Mouse (Mus musculus) ES-Bruce4 (cell line): ENCODE data around the gene Zbp1. TPM values are rescaled to one million over a fixed set of nuclear protein-coding genes. Genes with fewer than 3 reads are reported as not detected.

Experiments used
- H3K27ac ChIP-seq: 2 replicates; pipeline ENCODE4 v1.5.1; 2012; ENCODE audit warnings: low read length, inconsistent platforms; ENCODE audit not compliant: insufficient read depth
- H3K27me3 ChIP-seq: 2 replicates; pipeline ENCODE4 v1.6.1; 2012; ENCODE audit warnings: mild to moderate bottlenecking, low read length, inconsistent platforms; ENCODE audit not compliant: control insufficient read depth, poor library complexity, insufficient read depth, severe bottlenecking
- H3K36me3 ChIP-seq: 2 replicates; pipeline ENCODE4 v1.6.1; 2012; ENCODE audit warnings: inconsistent platforms, mild to moderate bottlenecking, low read length, moderate library complexity; ENCODE audit not compliant: control insufficient read depth, poor library complexity, insufficient read depth, severe bottlenecking
- H3K4me1 ChIP-seq: one replicate; pipeline ENCODE4 v1.8.1; 2011; ENCODE audit warnings: low read length; ENCODE audit not compliant: control insufficient read depth, insufficient read depth
- H3K4me3 ChIP-seq: 2 replicates; pipeline ENCODE4 v1.5.1; 2011; ENCODE audit warnings: low read depth, mild to moderate bottlenecking, low read length
- H3K9ac ChIP-seq: 2 replicates; pipeline ENCODE4 v1.6.1; 2012; ENCODE audit warnings: low read depth, mild to moderate bottlenecking, inconsistent platforms; ENCODE audit not compliant: poor library complexity, severe bottlenecking
- H3K9me3 ChIP-seq: replicated peaks from 2 replicates; pipeline ENCODE4 v1.6.1; 2012; ENCODE audit warnings: mild to moderate bottlenecking, low read length, inconsistent platforms; ENCODE audit not compliant: control insufficient read depth, poor library complexity, insufficient read depth, severe bottlenecking
- CTCF ChIP-seq: IDR thresholded peaks from one replicate; pipeline ENCODE4 v1.8.1; 2011; ENCODE audit warnings: low read depth, low read length
- EP300 ChIP-seq: IDR thresholded peaks from 2 replicates; pipeline ENCODE4 v1.6.1; 2011; ENCODE audit warnings: low read depth, low read length; ENCODE audit not compliant: insufficient read depth
- POLR2A ChIP-seq: IDR thresholded peaks from one replicate; pipeline ENCODE4 v1.8.1; 2011; ENCODE audit warnings: low read length; ENCODE audit not compliant: insufficient read depth
- polyA plus RNA-seq: library from polyadenylated mRNA; stranded (reverse); fragments of >200 nt; gene quantifications from 2 replicates; pipeline ENCODE4 v1.2.4, GENCODE M21; 2011; ENCODE audit warnings: low read depth; ENCODE audit not compliant: missing spikeins, insufficient read depth, insufficient read length

The Zbp1 gene
- polyA plus RNA-seq, 1 experiment = 6.8 TPM

- no peaks in the 10 kb centered on the region for H3K36me3 ChIP-seq
- no peak overlapping the region for H3K4me3 ChIP-seq
- H3K9me3 ChIP-seq = no peaks in the 10 kb centered on the region
- no peak overlapping the region for H3K27ac ChIP-seq
- TF ChIP-seq POLR2A = no peak
- no peak for TF ChIP-seq CTCF
- no peak for TF ChIP-seq EP300
- no peak overlapping the region for H3K9ac ChIP-seq
- no peaks in the 10 kb centered on the region for H3K27me3 ChIP-seq
- peaks cover 13% of the 10 kb centered on the region for H3K4me1 ChIP-seq
Observed at GRCm38 (mm10) chr2:173243616-173244015, 24.9 kb upstream of the Zbp1 start.

- H3K27ac ChIP-seq = no peak overlapping the region
- H3K4me3 ChIP-seq = no peak overlapping the region
- H3K4me1 ChIP-seq = peaks cover 16% of the 10 kb centered on the region
- H3K36me3 ChIP-seq = no peaks in the 10 kb centered on the region
- TF ChIP-seq EP300 = no peak
- TF ChIP-seq POLR2A = no peak
- peak; percentile 5 for TF ChIP-seq CTCF
- H3K9me3 ChIP-seq = no peaks in the 10 kb centered on the region
- H3K27me3 ChIP-seq = no peaks in the 10 kb centered on the region
- no peak overlapping the region for H3K9ac ChIP-seq
Observed at GRCm38 (mm10) chr2:173242874-173243273, 24.2 kb upstream of the Zbp1 start.

DNA sequence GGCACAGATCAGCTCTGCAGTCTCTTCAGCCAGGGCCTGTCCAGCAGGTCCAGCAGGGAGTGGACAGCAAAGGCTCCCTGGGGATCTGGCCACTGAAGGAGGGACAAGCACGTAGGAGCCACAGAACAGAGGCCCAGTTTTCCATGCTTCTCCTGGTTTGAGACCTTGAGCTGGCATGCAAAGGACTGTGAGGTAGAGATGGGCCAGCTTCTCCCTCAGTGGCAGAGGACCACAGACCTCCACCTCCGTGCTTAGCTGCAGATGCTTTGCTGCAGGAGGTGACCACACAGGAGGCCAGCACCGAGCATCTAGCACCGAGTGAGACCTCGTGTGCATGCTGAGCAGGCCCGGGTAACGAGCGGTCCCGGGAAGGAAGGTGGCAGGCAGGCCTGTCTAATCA lies 22.0 kb upstream of the Zbp1 start:
- no peaks in the 10 kb centered on the region for H3K27me3 ChIP-seq
- no peaks in the 10 kb centered on the region for H3K36me3 ChIP-seq
- peaks cover 25% of the 10 kb centered on the region for H3K4me1 ChIP-seq
- H3K4me3 ChIP-seq = no peak overlapping the region
- H3K9ac ChIP-seq = no peak overlapping the region
- H3K9me3 ChIP-seq = no peaks in the 10 kb centered on the region
- TF ChIP-seq CTCF (no peak), EP300 (no peak)
- H3K27ac ChIP-seq = no peak overlapping the region

DNA sequence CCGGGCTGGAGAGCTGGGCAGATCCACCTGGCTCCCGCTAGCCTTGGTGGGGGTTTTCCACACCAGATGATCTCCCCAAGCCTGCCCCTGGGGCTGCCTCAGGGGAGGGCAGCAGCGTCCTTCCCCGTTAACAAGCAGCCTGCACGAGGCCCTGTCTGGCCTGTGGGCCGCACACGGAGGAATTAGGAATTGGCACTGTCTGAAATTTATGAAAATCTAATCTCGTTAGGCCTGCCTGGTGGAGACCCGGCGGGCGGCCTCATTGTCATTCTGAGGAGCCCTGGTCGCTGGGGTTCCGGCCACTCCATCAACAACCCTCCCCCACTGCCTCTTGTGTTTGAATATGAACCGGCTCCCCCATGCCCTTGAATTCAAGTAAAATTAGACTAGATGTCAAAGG lies 19.8 kb upstream of the Zbp1 start:
- TF ChIP-seq CTCF (no peak), POLR2A (no peak), EP300 (peak; percentile 80)
- no peaks in the 10 kb centered on the region for H3K9me3 ChIP-seq
- peak overlapping the region; percentile 28; the same call in 1 of the 2 replicates for H3K9ac ChIP-seq
- H3K4me1 ChIP-seq = peaks cover 34% of the 10 kb centered on the region
- H3K36me3 ChIP-seq = no peaks in the 10 kb centered on the region
- no peak overlapping the region for H3K4me3 ChIP-seq
- no peaks in the 10 kb centered on the region for H3K27me3 ChIP-seq
- peak overlapping the region; percentile 82 for H3K27ac ChIP-seq

DNA sequence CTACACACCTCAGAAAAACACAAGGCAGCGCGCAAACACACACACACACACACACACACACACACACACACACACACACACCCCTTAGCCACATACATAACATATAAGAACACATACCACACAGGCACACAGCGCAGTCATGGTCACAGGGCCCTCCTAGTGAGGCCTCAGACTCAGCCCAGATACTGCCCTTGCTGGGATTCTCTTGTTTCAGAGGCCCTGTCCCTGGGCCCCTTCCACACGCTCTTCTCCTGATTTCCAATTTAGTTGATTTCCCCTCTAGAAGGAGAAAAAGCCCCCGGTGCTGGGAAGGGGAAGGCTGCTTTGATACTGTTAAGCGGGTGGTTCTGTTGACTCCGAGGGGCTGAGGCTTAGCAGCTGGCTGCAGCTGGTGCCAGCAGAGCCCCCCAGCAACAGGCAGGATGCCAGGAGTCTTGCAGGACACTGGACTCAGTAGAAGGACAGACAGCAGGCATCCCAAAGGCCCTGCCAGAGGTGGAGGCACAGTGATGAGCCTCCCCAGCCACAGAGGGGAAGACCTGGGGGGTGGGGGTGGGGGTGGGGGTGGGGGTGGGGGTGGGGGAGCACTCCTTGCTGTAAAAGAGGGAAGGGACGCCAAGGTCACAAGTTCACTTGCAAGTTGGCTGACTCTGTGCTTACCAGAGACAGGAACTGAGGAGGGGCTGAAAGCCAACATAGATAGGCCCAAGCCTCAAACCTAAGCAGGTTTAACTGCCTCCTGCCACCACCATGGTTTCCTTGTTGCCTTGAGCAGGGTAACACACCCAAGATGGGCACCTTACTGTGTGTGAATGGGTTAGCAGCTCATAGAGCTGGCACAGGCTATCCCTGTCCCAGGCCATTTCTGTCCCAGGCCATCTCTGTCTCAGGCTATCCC lies 17.0 kb upstream of the Zbp1 start:
- no peaks in the 10 kb centered on the region for H3K36me3 ChIP-seq
- H3K27ac ChIP-seq = peak overlapping the region; percentile 28
- no peak overlapping the region for H3K9ac ChIP-seq
- peaks cover 33% of the 10 kb centered on the region for H3K4me1 ChIP-seq
- no peaks in the 10 kb centered on the region for H3K27me3 ChIP-seq
- H3K9me3 ChIP-seq = no peaks in the 10 kb centered on the region
- no peak overlapping the region for H3K4me3 ChIP-seq
- TF ChIP-seq POLR2A = no peak
- no peak for TF ChIP-seq CTCF
- TF ChIP-seq EP300 = no peak

GRCm38 (mm10) chr2:173232766-173233099 lies 14.0 kb upstream of the Zbp1 start:
- H3K9me3 ChIP-seq = no peaks in the 10 kb centered on the region
- H3K36me3 ChIP-seq = no peaks in the 10 kb centered on the region
- H3K4me3 ChIP-seq = no peak overlapping the region
- H3K27ac ChIP-seq = no peak overlapping the region
- no peak overlapping the region for H3K9ac ChIP-seq
- H3K4me1 ChIP-seq = peaks cover 29% of the 10 kb centered on the region
- no peaks in the 10 kb centered on the region for H3K27me3 ChIP-seq
- TF ChIP-seq EP300 (no peak), POLR2A (no peak), CTCF (peak; percentile 69)
